Mouse (Mus musculus): ENCODE measurements around the gene Odf2. TPM values are rescaled to one million over a fixed set of nuclear protein-coding genes. Genes with fewer than 3 reads are reported as not detected.

The Odf2 gene
- total and polyA plus RNA-seq, 2 experiments from 2014 or later: 28.6 to 35.1 TPM

GRCm38 (mm10) chr2:29889991-29890833 is 1.2 kb downstream of the Odf2 start:
- under 1% methylated on average over 40 of the region's 61 CpGs for WGBS
- DNase-seq (ENCODE audit: low spot score): peak; percentile 89
- Histone ChIP-seq H3K27me3 (ENCODE audit: control insufficient read depth, insufficient read depth, low read length) (no peaks in the 10 kb centered on the region), H3K36me3 (replicated peaks; ENCODE audit: control insufficient read depth, insufficient read depth, low read length) (peaks cover 35% of the 10 kb centered on the region), H3K4me1 (ENCODE audit: control insufficient read depth, insufficient read depth) (peaks cover 6% of the 10 kb centered on the region; the same call in 1 of the 2 replicates), H3K9me3 (replicated peaks; ENCODE audit: control insufficient read depth, low read length) (no peaks in the 10 kb centered on the region), H3K27ac (ENCODE audit: low read depth) (peak overlapping the region; percentile 88), H3K4me3 (ENCODE audit: low read depth, low read length) (peak overlapping the region; percentile 88), H3K4me2 (ENCODE audit: low read depth, low read length) (peak overlapping the region; percentile 87), H3K9ac (replicated peaks; ENCODE audit: low read depth, low read length) (peak overlapping the region; percentile 91)
- TF ChIP-seq EP300 (IDR thresholded peaks at IDR 0.05; ENCODE audit: low read depth) (no peak), CTCF (IDR thresholded peaks at IDR 0.05; ENCODE audit: low read depth) (peak; percentile 25; the same call in 1 of the 2 replicates)
- peak; percentile 85 for ATAC-seq (ENCODE audit: insufficient read depth, low read depth)

GRCm38 (mm10) chr2:29891773-29892172 is 2.8 kb downstream of the Odf2 start:
- H3K27ac ChIP-seq (ENCODE audit: low read depth): no peak overlapping the region
- ATAC-seq (ENCODE audit: insufficient read depth, low read depth) (no peak), DNase-seq (ENCODE audit: low spot score) (no peak)
- no peak overlapping the region for H3K4me3 ChIP-seq (ENCODE audit: low read depth, low read length)
- H3K9ac ChIP-seq (replicated peaks; ENCODE audit: low read depth, low read length): no peak overlapping the region
- H3K27me3 ChIP-seq (ENCODE audit: control insufficient read depth, insufficient read depth, low read length): no peaks in the 10 kb centered on the region
- TF ChIP-seq EP300 (IDR thresholded peaks at IDR 0.05; ENCODE audit: low read depth): no peak
- TF ChIP-seq CTCF (IDR thresholded peaks at IDR 0.05; ENCODE audit: low read depth): no peak
- no peak overlapping the region for H3K4me2 ChIP-seq (ENCODE audit: low read depth, low read length)
- peaks cover 48% of the 10 kb centered on the region for H3K36me3 ChIP-seq (replicated peaks; ENCODE audit: control insufficient read depth, insufficient read depth, low read length)
- H3K4me1 ChIP-seq (ENCODE audit: control insufficient read depth, insufficient read depth): peaks cover 6% of the 10 kb centered on the region; the same call in 1 of the 2 replicates
- H3K9me3 ChIP-seq (replicated peaks; ENCODE audit: control insufficient read depth, low read length): no peaks in the 10 kb centered on the region
- 93% methylated on average over 6 of the region's 6 CpGs for WGBS

DNA sequence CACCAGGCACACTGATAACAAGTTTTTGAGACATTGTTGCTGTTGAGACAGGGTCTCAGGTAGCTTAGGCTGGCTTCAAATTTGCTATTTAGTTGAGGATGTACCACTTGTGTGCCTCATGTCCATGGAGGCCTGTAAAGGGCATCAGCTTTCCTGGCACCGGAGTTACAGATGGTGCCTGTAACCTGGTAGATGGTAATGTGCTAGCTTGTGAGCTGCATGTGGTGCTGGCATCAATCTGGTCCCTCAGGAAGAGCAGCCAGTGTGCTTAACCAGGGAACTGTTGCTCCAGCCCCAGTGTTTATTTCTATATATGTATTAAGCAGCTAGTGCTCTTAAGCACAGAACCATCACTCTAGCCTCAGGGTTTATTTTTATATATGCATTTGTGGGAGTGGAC is 7.0 kb downstream of the Odf2 start:
- 90% methylated on average over 1 of the region's 1 CpGs for WGBS
- Histone ChIP-seq H3K4me2 (ENCODE audit: low read depth, low read length) (no peak overlapping the region), H3K4me3 (ENCODE audit: low read depth, low read length) (no peak overlapping the region), H3K4me1 (ENCODE audit: control insufficient read depth, insufficient read depth) (no peaks in the 10 kb centered on the region), H3K27me3 (ENCODE audit: control insufficient read depth, insufficient read depth, low read length) (no peaks in the 10 kb centered on the region), H3K27ac (ENCODE audit: low read depth) (no peak overlapping the region), H3K9me3 (replicated peaks; ENCODE audit: control insufficient read depth, low read length) (no peaks in the 10 kb centered on the region), H3K36me3 (replicated peaks; ENCODE audit: control insufficient read depth, insufficient read depth, low read length) (peaks cover 91% of the 10 kb centered on the region), H3K9ac (replicated peaks; ENCODE audit: low read depth, low read length) (no peak overlapping the region)
- ATAC-seq (ENCODE audit: insufficient read depth, low read depth): no peak
- TF ChIP-seq EP300 (IDR thresholded peaks at IDR 0.05; ENCODE audit: low read depth): no peak
- no peak for TF ChIP-seq CTCF (IDR thresholded peaks at IDR 0.05; ENCODE audit: low read depth)
- no peak for DNase-seq (ENCODE audit: low spot score)

DNA sequence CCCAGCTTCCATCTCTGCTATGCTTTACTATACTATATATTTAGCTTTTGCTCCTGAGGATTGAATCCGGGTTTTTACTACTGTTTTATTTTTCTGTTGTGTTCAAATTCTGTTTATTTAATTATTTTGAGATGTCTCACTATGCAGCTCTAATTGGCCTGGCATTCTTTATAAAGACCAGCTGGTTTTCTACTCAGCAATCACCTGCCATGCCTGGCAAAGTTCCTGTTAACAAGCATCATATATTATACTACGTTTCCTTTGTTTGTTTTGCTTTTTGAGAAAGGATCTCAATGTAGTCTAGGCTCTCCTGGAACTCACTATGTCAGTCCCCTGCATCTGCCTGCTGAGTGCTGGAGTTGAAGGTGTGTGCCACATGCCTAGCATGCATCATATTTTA is 8.3 kb downstream of the Odf2 start:
- TF ChIP-seq CTCF (IDR thresholded peaks at IDR 0.05; ENCODE audit: low read depth) (no peak), EP300 (IDR thresholded peaks at IDR 0.05; ENCODE audit: low read depth) (no peak)
- Histone ChIP-seq H3K27ac (ENCODE audit: low read depth) (no peak overlapping the region), H3K4me2 (ENCODE audit: low read depth, low read length) (no peak overlapping the region), H3K4me3 (ENCODE audit: low read depth, low read length) (no peak overlapping the region), H3K4me1 (ENCODE audit: control insufficient read depth, insufficient read depth) (no peaks in the 10 kb centered on the region), H3K9me3 (replicated peaks; ENCODE audit: control insufficient read depth, low read length) (no peaks in the 10 kb centered on the region), H3K27me3 (ENCODE audit: control insufficient read depth, insufficient read depth, low read length) (no peaks in the 10 kb centered on the region), H3K36me3 (replicated peaks; ENCODE audit: control insufficient read depth, insufficient read depth, low read length) (peaks cover 98% of the 10 kb centered on the region), H3K9ac (replicated peaks; ENCODE audit: low read depth, low read length) (no peak overlapping the region)
- DNase-seq (ENCODE audit: low spot score) (no peak), ATAC-seq (ENCODE audit: insufficient read depth, low read depth) (no peak)
- 84% methylated on average over 2 of the region's 2 CpGs for WGBS

DNA sequence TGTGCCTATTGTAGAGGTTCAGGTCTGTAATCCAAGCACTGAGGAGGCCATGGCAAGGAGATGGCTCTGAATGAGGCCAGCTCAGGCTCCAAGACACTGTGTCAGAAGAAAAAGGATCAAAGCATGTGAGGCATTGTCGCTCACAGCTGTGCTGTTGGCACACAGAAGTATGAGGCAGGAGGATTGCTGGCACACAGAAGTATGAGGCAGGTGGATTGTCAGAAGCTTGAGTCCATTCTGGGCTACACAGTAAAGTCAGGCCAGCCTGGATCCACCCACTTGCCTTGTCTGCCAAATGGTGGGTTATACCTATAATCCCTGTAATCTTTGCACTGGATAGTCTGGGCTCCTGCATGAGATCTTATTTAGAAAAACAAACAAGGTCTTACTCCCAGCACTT is 9.1 kb downstream of the Odf2 start:
- DNase-seq (ENCODE audit: low spot score) (no peak), ATAC-seq (ENCODE audit: insufficient read depth, low read depth) (no peak)
- WGBS: 93% methylated on average over 1 of the region's 1 CpGs
- H3K36me3 ChIP-seq (replicated peaks; ENCODE audit: control insufficient read depth, insufficient read depth, low read length): peaks cover 98% of the 10 kb centered on the region
- H3K9ac ChIP-seq (replicated peaks; ENCODE audit: low read depth, low read length): no peak overlapping the region
- H3K4me3 ChIP-seq (ENCODE audit: low read depth, low read length): no peak overlapping the region
- no peak overlapping the region for H3K4me2 ChIP-seq (ENCODE audit: low read depth, low read length)
- H3K27ac ChIP-seq (ENCODE audit: low read depth): no peak overlapping the region
- H3K4me1 ChIP-seq (ENCODE audit: control insufficient read depth, insufficient read depth): no peaks in the 10 kb centered on the region
- no peak for TF ChIP-seq CTCF (IDR thresholded peaks at IDR 0.05; ENCODE audit: low read depth)
- no peak for TF ChIP-seq EP300 (IDR thresholded peaks at IDR 0.05; ENCODE audit: low read depth)
- H3K9me3 ChIP-seq (replicated peaks; ENCODE audit: control insufficient read depth, low read length): no peaks in the 10 kb centered on the region
- no peaks in the 10 kb centered on the region for H3K27me3 ChIP-seq (ENCODE audit: control insufficient read depth, insufficient read depth, low read length)
